ENCODE assay signal across 26 mouse cellular contexts in genomic region chr5:146839760-146840159, GRCm38 (mm10). TPM values are rescaled to one million over a fixed set of nuclear protein-coding genes. Genes with fewer than 3 reads are reported as not detected.
DNase-seq lines count a peak whose midpoint lies in the region; ATAC-seq lines count a peak whose summit lies in the region.
"Had no signal": no experiment of that assay in that cellular context is flagged by ENCODE, and none has a peak within 500 bp of the region (broad histone marks: within the 10 kb centered on the region; RNA-seq: fewer than 3 reads in every experiment).

No protein-coding gene starts in this region.

- H3K36me3 ChIP-seq in kidney, embryonic 16.5 days (ENCODE audit: insufficient read depth, low read length): peaks cover 34% of the 10 kb centered on the region
- peaks cover 29% of the 10 kb centered on the region for H3K36me3 ChIP-seq in lung, embryonic 16.5 days (ENCODE audit: control insufficient read depth, insufficient read depth, low read length)

- H3K9me3 ChIP-seq in kidney, embryonic 16.5 days (ENCODE audit: low read length): no peaks in the 10 kb centered on the region
- H3K9me3 ChIP-seq in lung, embryonic 16.5 days (ENCODE audit: control insufficient read depth, low read length): no peaks in the 10 kb centered on the region
- H3K9me3 ChIP-seq: embryonic facial prominence, embryonic 10.5 days; embryonic facial prominence, embryonic 13.5 days; forebrain, embryonic 13.5 days; G1E; hindbrain, embryonic 13.5 days had no signal

- H3K27me3 ChIP-seq in kidney, embryonic 16.5 days (ENCODE audit: insufficient read depth, low read length): no peaks in the 10 kb centered on the region
- H3K27me3 ChIP-seq in lung, embryonic 16.5 days (ENCODE audit: control insufficient read depth, insufficient read depth, low read depth, low read length): no peaks in the 10 kb centered on the region
- H3K27me3 ChIP-seq: embryonic facial prominence, embryonic 13.5 days; forebrain, embryonic 13.5 days; hindbrain, embryonic 13.5 days had no signal

- H3K27ac ChIP-seq in kidney, embryonic 16.5 days (ENCODE audit: low read length): peak overlapping the region; percentile 27; the same call in 1 of the 2 replicates
- H3K27ac ChIP-seq in lung, embryonic 16.5 days (ENCODE audit: low read length): 0 out of 2 replicates have a peak overlapping the region, but pooled peaks have one; percentile 10
- H3K27ac ChIP-seq: embryonic facial prominence, embryonic 10.5 days; embryonic facial prominence, embryonic 13.5 days; forebrain, embryonic 13.5 days; gastrocnemius, adult 2 months; hindbrain, embryonic 13.5 days had no signal

- no peak for DNase-seq in kidney, postnatal 10 days
- no peak for DNase-seq in lung, postnatal 36 days
- peak; percentile 26 for DNase-seq in R1 (ENCODE audit: low read depth, low spot score)
- DNase-seq in B cell, adult 2 months: no peak
- DNase-seq: adrenal gland, adult 8-10 months; adrenal gland, postnatal 25 days; cerebellum, adult 11-12 months; cerebellum, adult 8-10 months; cerebellum, postnatal 10 days; cerebellum, postnatal 36 days; embryo, embryonic 11 days; forebrain, postnatal 0 days; gastrocnemius, adult 2 months; gastrocnemius, postnatal 14 days; heart, adult 11 months had no signal

- H3K4me2 ChIP-seq in kidney, embryonic 16.5 days (replicated peaks; ENCODE audit: low read depth, low read length): no peak overlapping the region
- H3K4me2 ChIP-seq in lung, embryonic 16.5 days (ENCODE audit: low read depth, low read length): no peak overlapping the region
- H3K4me2 ChIP-seq: embryonic facial prominence, embryonic 13.5 days; forebrain, embryonic 13.5 days; heart, embryonic 11.5 days; hindbrain, embryonic 13.5 days had no signal

- H3K4me1 ChIP-seq in kidney, embryonic 16.5 days (ENCODE audit: insufficient read depth, low read length): peaks cover 17% of the 10 kb centered on the region
- H3K4me1 ChIP-seq in lung, embryonic 16.5 days (replicated peaks; ENCODE audit: control insufficient read depth, insufficient read depth, low read length): peaks cover 11% of the 10 kb centered on the region

- no peak overlapping the region for H3K4me3 ChIP-seq in kidney, embryonic 16.5 days (ENCODE audit: low read length)
- H3K4me3 ChIP-seq in lung, embryonic 16.5 days (ENCODE audit: low read length): no peak overlapping the region
- H3K4me3 ChIP-seq: embryonic facial prominence, embryonic 10.5 days; embryonic facial prominence, embryonic 13.5 days; erythroblast, embryonic 14.5 days; forebrain, embryonic 13.5 days; gastrocnemius, adult 2 months; hindbrain, embryonic 13.5 days had no signal

- whole genome bisulfite sequencing in kidney, embryonic 16.5 days: 44% methylated on average over 5 of the region's 5 CpGs
- 46% methylated on average over 5 of the region's 5 CpGs for WGBS in lung, embryonic 16.5 days

- H3K9ac ChIP-seq in kidney, embryonic 16.5 days (replicated peaks; ENCODE audit: low read length): no peak overlapping the region
- no peak overlapping the region for H3K9ac ChIP-seq in lung, embryonic 16.5 days (ENCODE audit: low read length)
- H3K9ac ChIP-seq: embryonic facial prominence, embryonic 13.5 days; forebrain, embryonic 13.5 days; forebrain, postnatal 0 days; hindbrain, embryonic 13.5 days had no signal

- ATAC-seq in kidney, embryonic 16.5 days (ENCODE audit: low FRiP score, low TSS enrichment): no peak
- ATAC-seq in lung, embryonic 16.5 days (ENCODE audit: low read depth): no peak
- ATAC-seq: activated CD4-positive, CD25-positive, alpha-beta regulatory T cell, adult 4 months; forebrain, embryonic 13.5 days; forebrain, postnatal 0 days; hindbrain, embryonic 16.5 days had no signal

RNA-seq across cellular contexts. Expression of gene Rasl11a, which starts 5.1 kb away (rescaled TPM):
- 90.6 and 100 TPM in 2 replicates for polyA plus RNA-seq in kidney, embryonic 16.5 days (2015; fragmentation: Nextera tagmentation; extraction: Ambion mirVana)
- 30.0 and 33.9 TPM in 2 replicates for polyA plus RNA-seq in lung, embryonic 16.5 days (2015; fragmentation: Nextera tagmentation; extraction: Ambion mirVana)

RNA-seq across cellular contexts. Expression of gene Rpl21, which starts 7.1 kb away (rescaled TPM):
- polyA plus RNA-seq in kidney, embryonic 16.5 days (2015; fragmentation: Nextera tagmentation; extraction: Ambion mirVana): 457 and 459 TPM in 2 replicates
- 510 and 546 TPM in 2 replicates for polyA plus RNA-seq in lung, embryonic 16.5 days (2015; fragmentation: Nextera tagmentation; extraction: Ambion mirVana)

RNA-seq across cellular contexts. Expression of gene Usp12, which starts 45.0 kb away (rescaled TPM):
- polyA plus RNA-seq in kidney, embryonic 16.5 days (2015; fragmentation: Nextera tagmentation; extraction: Ambion mirVana): 22.1 and 23.0 TPM in 2 replicates
- 17.0 and 17.2 TPM in 2 replicates for polyA plus RNA-seq in lung, embryonic 16.5 days (2015; fragmentation: Nextera tagmentation; extraction: Ambion mirVana)
